Mouse (Mus musculus) myocyte (in vitro differentiated cells): ENCODE results near the gene 2010109A12Rik. TPM values are rescaled to one million over a fixed set of nuclear protein-coding genes. Genes with fewer than 3 reads are reported as not detected.
A peak's percentile ranks its signal among the peaks of the same experiment; 100 is the strongest.

ENCODE experiments used
- H3K27me3 ChIP-seq: one replicate; pipeline ENCODE4 v1.6.1; 2011; ENCODE audit not compliant: control insufficient read depth, insufficient read depth, insufficient read length
- H3K36me3 ChIP-seq: one replicate; pipeline ENCODE4 v1.6.1; 2011; ENCODE audit not compliant: control insufficient read depth, insufficient read depth
- H3K4me2 ChIP-seq: one replicate; pipeline ENCODE4 v1.6.1; 2011; ENCODE audit warnings: low read depth, control low read depth
- H3K4me3 ChIP-seq: one replicate; pipeline ENCODE4 v1.5.1; 2011; ENCODE audit warnings: mild to moderate bottlenecking, control low read depth, moderate library complexity
- H3K79me2 ChIP-seq: one replicate; pipeline ENCODE4 v1.6.1; 2011; ENCODE audit not compliant: control insufficient read depth, insufficient read depth
- H3ac ChIP-seq: one replicate; pipeline ENCODE4 v1.6.1; 2011; ENCODE audit not compliant: control insufficient read depth, insufficient read length
- CEBPB ChIP-seq: IDR thresholded peaks from 2 replicates; pipeline ENCODE4 v1.6.1; 2011; ENCODE audit warnings: mild to moderate bottlenecking, moderate library complexity; ENCODE audit not compliant: poor library complexity, insufficient read depth, severe bottlenecking
- E2F4 ChIP-seq: IDR thresholded peaks from one replicate; pipeline ENCODE4 v1.6.1; 2011; ENCODE audit warnings: mild to moderate bottlenecking, control low read depth, moderate library complexity; ENCODE audit not compliant: insufficient read depth
- MAX ChIP-seq: IDR thresholded peaks from one replicate; pipeline ENCODE4 v1.6.1; 2011; ENCODE audit warnings: low read depth, mild to moderate bottlenecking, control low read depth
- MYOD1 ChIP-seq, 3 experiments: IDR thresholded peaks; one replicate each; pipeline ENCODE4 v1.6.1; 2011; ENCODE audit warnings: control low read depth in 2 of 3, low read depth in 2 of 3, mild to moderate bottlenecking in 2 of 3, moderate library complexity in 1 of 3; ENCODE audit not compliant: insufficient read length in 2 of 3, control insufficient read depth in 1 of 3
- MYOG ChIP-seq, 3 experiments: IDR thresholded peaks; one replicate each; pipeline ENCODE4 v1.6.1; 2011; ENCODE audit warnings: control low read depth in 2 of 3, low read depth in 2 of 3, mild to moderate bottlenecking in 2 of 3; ENCODE audit not compliant: insufficient read length in 2 of 3, control insufficient read depth in 1 of 3, insufficient read depth in 1 of 3
- POLR2A ChIP-seq: IDR thresholded peaks from one replicate; pipeline ENCODE4 v1.6.1; 2011; ENCODE audit warnings: low read depth, mild to moderate bottlenecking, control low read depth, moderate library complexity; ENCODE audit not compliant: insufficient read length
- POLR2AphosphoS2 ChIP-seq: IDR thresholded peaks from one replicate; pipeline ENCODE4 v1.6.1; 2011; ENCODE audit warnings: low read depth, control low read depth; ENCODE audit not compliant: insufficient read length
- REST ChIP-seq: IDR thresholded peaks from one replicate; pipeline ENCODE4 v1.6.1; 2011; ENCODE audit warnings: mild to moderate bottlenecking, control low read depth, moderate library complexity; ENCODE audit not compliant: insufficient read depth, insufficient read length
- SRF ChIP-seq: IDR thresholded peaks from one replicate; pipeline ENCODE4 v1.6.1; 2011; ENCODE audit warnings: low read depth; ENCODE audit not compliant: control insufficient read depth, insufficient read length
- TCF12 ChIP-seq: IDR thresholded peaks from one replicate; pipeline ENCODE4 v1.6.1; 2011; ENCODE audit warnings: mild to moderate bottlenecking, control low read depth; ENCODE audit not compliant: poor library complexity, insufficient read depth, severe bottlenecking
- TCF3 ChIP-seq: IDR thresholded peaks from one replicate; pipeline ENCODE4 v1.6.1; 2011; ENCODE audit warnings: low read depth, control low read depth; ENCODE audit not compliant: insufficient read length
- USF1 ChIP-seq: IDR thresholded peaks from one replicate; pipeline ENCODE4 v1.6.1; 2011; ENCODE audit warnings: low read depth, mild to moderate bottlenecking, control low read depth, moderate library complexity
- polyA plus RNA-seq: library from polyadenylated mRNA; unstranded; fragments of >200 nt; fragmentation: generic; extraction: Trizol; gene quantifications from one replicate; pipeline ENCODE4 v1.2.1, GENCODE M21; 2012; ENCODE audit warnings: missing spikeins

Gene 2010109A12Rik
- polyA plus RNA-seq, 1 experiment = not detected

DNA sequence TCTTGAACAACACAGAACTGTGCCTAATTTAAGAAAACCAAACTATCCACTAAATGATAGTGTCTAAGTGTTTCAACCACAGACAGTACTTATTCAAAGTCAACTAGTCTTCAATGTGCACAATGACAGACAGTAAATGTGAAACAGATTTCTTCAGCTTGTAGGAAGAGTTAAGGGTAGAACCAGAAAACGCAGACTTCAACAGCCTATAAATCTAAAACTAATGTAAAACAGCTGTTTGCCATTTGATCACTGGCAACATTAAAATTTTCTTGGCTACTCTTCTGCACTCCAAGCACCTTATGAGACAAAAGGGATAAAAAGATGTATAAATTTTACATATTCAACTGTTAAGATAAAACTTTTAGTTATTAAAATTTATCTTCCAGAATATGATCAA lies 5.1 kb upstream of the 2010109A12Rik start:
- TF ChIP-seq E2F4 = no peak
- TF ChIP-seq TCF3 = no peak
- TF ChIP-seq POLR2AphosphoS2 = no peak
- no peak for TF ChIP-seq SRF
- TF ChIP-seq MYOG (IDR thresholded peaks at IDR 0.05; ENCODE audit: control insufficient read depth in 1 of 3, insufficient read depth in 1 of 3, insufficient read length in 2 of 3, low read depth in 2 of 3) = no peak
- no peak for TF ChIP-seq USF1
- no peak for TF ChIP-seq CEBPB
- TF ChIP-seq TCF12 = no peak
- no peak for TF ChIP-seq MAX
- no peak for TF ChIP-seq MYOD1 (IDR thresholded peaks at IDR 0.05; ENCODE audit: control insufficient read depth in 1 of 3, insufficient read length in 2 of 3, low read depth in 2 of 3)
- Histone ChIP-seq H3K4me3 (no peak overlapping the region), H3K36me3 (peaks cover 22% of the 10 kb centered on the region), H3K79me2 (peaks cover 67% of the 10 kb centered on the region), H3ac (no peak overlapping the region), H3K27me3 (no peaks in the 10 kb centered on the region), H3K4me2 (no peak overlapping the region)

- Histone ChIP-seq H3K4me2 (peak overlapping the region; percentile 82), H3K36me3 (peaks cover 6% of the 10 kb centered on the region), H3K79me2 (peaks cover 39% of the 10 kb centered on the region), H3ac (peak overlapping the region; percentile 99), H3K27me3 (no peaks in the 10 kb centered on the region), H3K4me3 (peak overlapping the region; percentile 67)
- TF ChIP-seq SRF (no peak), CEBPB (0 out of 2 replicates have a peak, but pooled peaks have one; percentile 21)
Observed at GRCm38 (mm10) chr5:93205371-93206108, 778 bp upstream of the 2010109A12Rik start.

- H3K79me2 ChIP-seq = peaks cover 32% of the 10 kb centered on the region
- H3K4me3 ChIP-seq = peak overlapping the region; percentile 67
- H3K36me3 ChIP-seq = no peaks in the 10 kb centered on the region
- peak overlapping the region; percentile 99 for H3ac ChIP-seq
- H3K27me3 ChIP-seq = no peaks in the 10 kb centered on the region
- H3K4me2 ChIP-seq = peak overlapping the region; percentile 94
- TF ChIP-seq E2F4 = no peak
- no peak for TF ChIP-seq TCF3
- TF ChIP-seq MAX = no peak
- no peak for TF ChIP-seq TCF12
- no peak for TF ChIP-seq REST
- TF ChIP-seq POLR2AphosphoS2 = no peak
- TF ChIP-seq USF1 = no peak
- no peak for TF ChIP-seq CEBPB
- no peak for TF ChIP-seq MYOG (IDR thresholded peaks at IDR 0.05; ENCODE audit: control insufficient read depth in 1 of 3, insufficient read depth in 1 of 3, insufficient read length in 2 of 3, low read depth in 2 of 3)
- TF ChIP-seq MYOD1 (IDR thresholded peaks at IDR 0.05; ENCODE audit: control insufficient read depth in 1 of 3, insufficient read length in 2 of 3, low read depth in 2 of 3) = no peak
- TF ChIP-seq SRF = no peak
- TF ChIP-seq POLR2A = no peak
Observed at GRCm38 (mm10) chr5:93207006-93207348, 659 bp downstream of the 2010109A12Rik start.

DNA sequence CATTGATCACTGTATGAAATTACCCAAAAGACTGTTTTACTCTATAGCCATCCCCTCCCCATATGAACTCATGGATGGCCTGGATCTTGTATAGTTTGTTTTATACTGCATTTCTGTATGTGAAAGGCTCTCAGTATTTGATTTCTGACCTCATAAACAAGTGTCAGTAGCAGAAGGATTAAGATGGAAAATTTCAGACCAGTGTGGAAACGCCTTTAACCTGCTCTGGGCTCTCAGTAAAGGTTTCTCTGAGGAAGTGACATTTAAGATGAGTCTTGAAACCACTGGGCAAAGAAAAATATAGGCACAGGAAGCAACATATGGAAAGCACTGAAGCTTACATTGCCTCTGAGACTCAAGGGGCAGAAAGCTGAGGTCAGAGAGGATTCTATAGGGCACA lies 1.2 kb downstream of the 2010109A12Rik start:
- H3K36me3 ChIP-seq = no peaks in the 10 kb centered on the region
- H3K4me2 ChIP-seq = peak overlapping the region; percentile 94
- peaks cover 32% of the 10 kb centered on the region for H3K79me2 ChIP-seq
- peak overlapping the region; percentile 67 for H3K4me3 ChIP-seq
- TF ChIP-seq TCF12 (no peak), MYOD1 (IDR thresholded peaks at IDR 0.05; ENCODE audit: control insufficient read depth in 1 of 3, insufficient read length in 2 of 3, low read depth in 2 of 3) (no peak)
- no peaks in the 10 kb centered on the region for H3K27me3 ChIP-seq
- no peak overlapping the region for H3ac ChIP-seq

- TF ChIP-seq MYOG (IDR thresholded peaks at IDR 0.05; ENCODE audit: control insufficient read depth in 1 of 3, insufficient read depth in 1 of 3, insufficient read length in 2 of 3, low read depth in 2 of 3) (no peak), MAX (no peak), POLR2AphosphoS2 (no peak), USF1 (no peak), REST (no peak), MYOD1 (IDR thresholded peaks at IDR 0.05; ENCODE audit: control insufficient read depth in 1 of 3, insufficient read length in 2 of 3, low read depth in 2 of 3) (no peak), E2F4 (no peak), TCF12 (no peak), TCF3 (no peak)
- Histone ChIP-seq H3K36me3 (no peaks in the 10 kb centered on the region), H3K4me2 (no peak overlapping the region), H3K79me2 (no peaks in the 10 kb centered on the region), H3K4me3 (no peak overlapping the region), H3ac (no peak overlapping the region), H3K27me3 (peaks cover 18% of the 10 kb centered on the region)
Observed at GRCm38 (mm10) chr5:93218375-93218774, 12.1 kb downstream of the 2010109A12Rik start.
